Mouse (Mus musculus) brain, embryonic 18.5 days (tissue): ENCODE data around the gene Peak1.
"Not testable (repeated sequence)": the region's sequence is repeated elsewhere in the genome, so short reads cannot be mapped to it uniquely, and the experiment has no call there.

Source experiments
- DNase-seq: peaks from one replicate; pipeline ENCODE4 v3.0.0-alpha.2; 2012; ENCODE audit warnings: low read depth, low spot score

Gene Peak1

GRCm38 (mm10) chr9:56417948-56418737, at the start of gene Peak1, which contains the start of gene Hmg20a:
TSS of gene Peak1 (minus strand) at chr9:56418067.
TSS of gene Hmg20a (plus strand) at chr9:56418609.
- DNase-seq, result peak; percentile 99

GRCm38 (mm10) chr9:56466251-56466650, 48.4 kb upstream of the Peak1 start:
- no peak for DNase-seq

GRCm38 (mm10) chr9:56464863-56465654, 47.2 kb upstream of the Peak1 start:
- no peak for DNase-seq

GRCm38 (mm10) chr9:56463686-56464515, 46.0 kb upstream of the Peak1 start:
- DNase-seq, result no peak

GRCm38 (mm10) chr9:56463046-56463445, 45.2 kb upstream of the Peak1 start:
- no peak for DNase-seq

- no peak for DNase-seq
These were observed 44.7 kb upstream of the Peak1 start for GRCm38 (mm10) chr9:56462606-56463005.

GRCm38 (mm10) chr9:56460987-56461386, 43.1 kb upstream of the Peak1 start:
- no peak for DNase-seq

- DNase-seq, result no peak
These were observed 38.6 kb upstream of the Peak1 start for GRCm38 (mm10) chr9:56456426-56456825.

GRCm38 (mm10) chr9:56453038-56453815, 35.4 kb upstream of the Peak1 start:
- DNase-seq, result no peak

GRCm38 (mm10) chr9:56451570-56451969, 33.7 kb upstream of the Peak1 start:
- DNase-seq, result peak; percentile 32

GRCm38 (mm10) chr9:56439699-56440098, 21.8 kb upstream of the Peak1 start:
- no peak for DNase-seq

- not testable (repeated sequence) for DNase-seq
These were observed 19.5 kb upstream of the Peak1 start for GRCm38 (mm10) chr9:56437300-56437892.

- no peak for DNase-seq
These were observed 18.1 kb upstream of the Peak1 start for GRCm38 (mm10) chr9:56435821-56436526.

- DNase-seq, result no peak
These were observed 7.0 kb upstream of the Peak1 start for GRCm38 (mm10) chr9:56424861-56425260.

- DNase-seq, result no peak
These were observed 4.1 kb upstream of the Peak1 start for GRCm38 (mm10) chr9:56421991-56422390.

- no peak for DNase-seq
These were observed 3.2 kb upstream of the Peak1 start for GRCm38 (mm10) chr9:56420892-56421601.

GRCm38 (mm10) chr9:56420236-56420635, 2.4 kb upstream of the Peak1 start:
- no peak for DNase-seq

GRCm38 (mm10) chr9:56418738-56419239, 922 bp upstream of the Peak1 start:
- peak; percentile 83 for DNase-seq

- no peak for DNase-seq
These were observed 386 bp downstream of the Peak1 start for GRCm38 (mm10) chr9:56417415-56417947.
